ENCODE assay signal across 8 mouse cellular contexts in genomic region chr6:142988753-142989152, GRCm38 (mm10). TPM values are rescaled to one million over a fixed set of nuclear protein-coding genes. Genes with fewer than 3 reads are reported as not detected.
DNase-seq lines count a peak whose midpoint lies in the region; ATAC-seq and TF ChIP-seq lines count a peak whose summit lies in the region.

No protein-coding gene starts in this region.

- peaks cover 6% of the 10 kb centered on the region; the same call in 1 of the 2 replicates for H3K27me3 ChIP-seq in forebrain, postnatal 0 days (ENCODE audit: insufficient read depth, low read length)
- no peaks in the 10 kb centered on the region; the same call in 1 of the 2 replicates for H3K27me3 ChIP-seq in liver, embryonic 11.5 days (replicated peaks; ENCODE audit: control insufficient read depth, insufficient read depth, low read length)

- no peak overlapping the region for H3K27ac ChIP-seq in forebrain, postnatal 0 days (ENCODE audit: low read depth, low read length)
- H3K27ac ChIP-seq in liver, embryonic 11.5 days (ENCODE audit: low read depth, low read length) = no peak overlapping the region
- H3K27ac ChIP-seq in olfactory bulb, adult 2 months (ENCODE audit: insufficient read depth, low read depth, low read length) = no peak overlapping the region

- TF ChIP-seq CTCF in forebrain, postnatal 0 days (IDR thresholded peaks at IDR 0.05; ENCODE audit: low read depth) = peak; percentile 78
- TF ChIP-seq CTCF in olfactory bulb, adult 2 months (IDR thresholded peaks at IDR 0.05; ENCODE audit: insufficient read depth, low read depth, low read length) = peak; percentile 76; the same call in 1 of the 2 replicates

- no peaks in the 10 kb centered on the region for H3K36me3 ChIP-seq in forebrain, postnatal 0 days (ENCODE audit: insufficient read depth)
- H3K36me3 ChIP-seq in liver, embryonic 11.5 days (ENCODE audit: control insufficient read depth, insufficient read depth, low read length) = no peaks in the 10 kb centered on the region

- no peak for TF ChIP-seq POLR2A in olfactory bulb, adult 2 months (IDR thresholded peaks at IDR 0.05; ENCODE audit: insufficient read depth, low read depth, low read length)

- H3K4me1 ChIP-seq in forebrain, postnatal 0 days (ENCODE audit: insufficient read depth) = no peaks in the 10 kb centered on the region
- peaks cover 5% of the 10 kb centered on the region; the same call in 1 of the 2 replicates for H3K4me1 ChIP-seq in liver, embryonic 11.5 days (replicated peaks; ENCODE audit: control insufficient read depth, insufficient read depth, low read length)
- H3K4me1 ChIP-seq in olfactory bulb, adult 2 months (ENCODE audit: control insufficient read depth, insufficient read depth, low read length) = peaks cover 2% of the 10 kb centered on the region; the same call in 1 of the 2 replicates

- H3K9me3 ChIP-seq in forebrain, postnatal 0 days (ENCODE audit: low read length) = no peaks in the 10 kb centered on the region
- no peaks in the 10 kb centered on the region for H3K9me3 ChIP-seq in liver, embryonic 11.5 days (ENCODE audit: control insufficient read depth, low read length)

- DNase-seq in 416B (ENCODE audit: low read depth) = peak; percentile 83
- DNase-seq in ES-CJ7 (ENCODE audit: low read depth, low spot score) = peak; percentile 88
- peak; percentile 38 for DNase-seq in cerebellum, adult 11 months
- DNase-seq in forebrain, postnatal 0 days = peak; percentile 55
- peak; percentile 30 to 78 for DNase-seq in kidney, adult 8-10 months
- DNase-seq in liver, embryonic 11.5 days (ENCODE audit: low spot score) = peak; percentile 61
- peak; percentile 92 for DNase-seq in thymus, postnatal 4 days

- H3K4me2 ChIP-seq in forebrain, postnatal 0 days (ENCODE audit: low read depth) = no peak overlapping the region
- no peak overlapping the region for H3K4me2 ChIP-seq in liver, embryonic 11.5 days

- H3K4me3 ChIP-seq in forebrain, postnatal 0 days (ENCODE audit: low read depth, low read length) = no peak overlapping the region
- no peak overlapping the region for H3K4me3 ChIP-seq in liver, embryonic 11.5 days (ENCODE audit: low read depth, low read length)
- H3K4me3 ChIP-seq in olfactory bulb, adult 2 months (ENCODE audit: insufficient read depth, low read depth, low read length) = no peak overlapping the region

- no peak overlapping the region for H3K9ac ChIP-seq in forebrain, postnatal 0 days
- no peak overlapping the region for H3K9ac ChIP-seq in liver, embryonic 11.5 days (ENCODE audit: low read depth, low read length)

- ATAC-seq in forebrain, postnatal 0 days = no peak
- ATAC-seq in liver, embryonic 11.5 days (replicated peaks; ENCODE audit: low FRiP score) = peak; percentile 36; the same call in 1 of the 2 replicates

- WGBS in forebrain, postnatal 0 days = 25% methylated on average over 10 of the region's 10 CpGs
- WGBS in liver, embryonic 11.5 days = 22% methylated on average over 10 of the region's 10 CpGs
- WGBS in olfactory bulb, adult 2 months = 20% methylated on average over 10 of the region's 10 CpGs

RNA-seq across cellular contexts. Expression of gene St8sia1, which starts 24.5 kb away (rescaled TPM):
- total RNA-seq in forebrain, postnatal 0 days (2014; rRNA removed) = 10.8 and 15.5 TPM in 2 replicates
- 2.3 and 3.5 TPM in 2 replicates for polyA plus RNA-seq in forebrain, postnatal 0 days (2015; fragmentation: Nextera tagmentation; extraction: Ambion mirVana)
- 1.2 and 2.1 TPM in 2 replicates for polyA plus RNA-seq in liver, embryonic 11.5 days (2014; fragmentation: Nextera tagmentation; extraction: Ambion mirVana)
- polyA plus RNA-seq in olfactory bulb, adult 2 months (2012; ENCODE audit: insufficient read depth, insufficient read length, low replicate concordance, missing spikeins) = 84.6 TPM in 1 of 2 replicates, not detected in the other

Comparison
In these comparisons a context has a peak if more than half of its experiments do, and no peak if none do; other contexts are left out.
1. DNase-seq: peak in every context shown above with its lines; median percentile 92 in thymus, postnatal 4 days; 88 in ES-CJ7; 83 in 416B; 61 in liver, embryonic 11.5 days; 55 in forebrain, postnatal 0 days; 54 in kidney, adult 8-10 months; 38 in cerebellum, adult 11 months.